Mouse (Mus musculus) liver, adult 2 months (tissue): Measurements from ENCODE around the gene Crebrf.

ENCODE experiments used
- CTCF ChIP-seq: fragments of 200-500 bp; IDR thresholded peaks from 2 replicates; pipeline ENCODE4 v1.5.1; 2011; ENCODE audit warnings: low read depth, low read length, control low read depth
- POLR2A ChIP-seq: fragments of 200-500 bp; IDR thresholded peaks from 2 replicates; pipeline ENCODE4 v1.6.1; 2011; ENCODE audit warnings: low read length, control low read depth; ENCODE audit not compliant: insufficient read depth; ENCODE audit errors: extremely low read depth

GRCm38 (mm10) chr17:26778001-26778400 lies 62.6 kb downstream of the Crebrf start:
- no peak for TF ChIP-seq POLR2A
- no peak for TF ChIP-seq CTCF
